Mouse (Mus musculus) liver (tissue): ENCODE measurements around the gene Gm47791.
A peak's percentile ranks its signal among the peaks of the same experiment; 100 is the strongest.

Experiments
- DNase-seq: peaks from one replicate; pipeline ENCODE4 v3.0.0-alpha.2; 2020; ENCODE audit warnings: mixed read lengths

Gene Gm47791

DNA sequence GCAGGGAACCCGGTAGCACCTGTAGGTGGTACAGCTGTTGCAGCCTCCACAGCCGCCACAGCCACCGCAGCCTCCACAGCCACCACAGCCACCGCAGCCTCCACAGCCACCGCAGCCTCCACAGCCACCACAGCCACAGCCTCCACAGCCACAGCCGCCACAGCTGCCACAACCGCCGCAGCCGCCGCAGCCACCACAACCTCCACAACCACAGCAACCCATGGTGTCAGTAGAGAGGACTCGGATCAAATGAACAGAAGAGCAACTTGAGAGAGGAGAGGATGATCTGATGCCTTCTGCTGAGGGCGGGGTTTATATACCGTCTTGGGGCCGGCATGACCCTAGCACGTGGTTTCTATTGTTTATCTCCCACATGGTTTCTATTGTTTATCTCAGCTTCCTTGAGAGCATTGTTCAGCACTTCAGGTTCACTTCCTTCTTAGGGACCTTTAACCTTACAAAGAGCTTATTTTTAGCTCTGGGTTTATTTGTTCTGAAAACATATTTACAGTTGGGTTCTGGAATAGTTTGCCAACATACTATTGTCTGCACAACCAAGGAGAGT is at the start of gene Gm47791:
Gene Gm47791, minus strand, starts transcription at position 222 of the 565 bp plus-strand sequence.
- DNase-seq: no peak

DNA sequence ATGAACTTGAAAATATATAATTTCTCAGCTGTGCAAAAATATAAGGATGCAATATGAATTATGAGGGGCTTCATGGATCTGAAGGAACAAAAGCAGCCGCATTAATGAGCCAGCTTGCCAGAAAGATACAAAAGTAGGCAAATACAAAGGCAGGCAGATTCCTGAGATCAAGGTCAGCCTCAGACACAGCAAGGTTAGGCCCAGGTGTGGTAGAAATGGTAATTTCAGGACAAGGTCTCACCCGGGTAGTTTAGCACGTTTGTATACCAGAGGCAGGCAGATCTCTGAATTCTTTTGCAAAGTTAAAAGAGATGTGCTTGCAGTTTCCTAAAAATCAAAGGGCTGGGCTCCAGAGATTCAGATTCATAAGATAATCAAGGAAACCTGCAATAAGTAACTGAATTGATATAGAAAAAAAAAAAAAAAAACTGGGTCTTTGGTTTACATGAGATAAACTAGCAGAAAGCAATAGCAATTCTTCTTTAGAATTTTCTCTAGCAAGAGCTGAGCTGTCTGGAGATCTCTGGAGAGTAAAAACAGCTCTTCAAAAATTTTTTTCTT is 49.7 kb upstream of the Gm47791 start:
- DNase-seq: no peak

DNA sequence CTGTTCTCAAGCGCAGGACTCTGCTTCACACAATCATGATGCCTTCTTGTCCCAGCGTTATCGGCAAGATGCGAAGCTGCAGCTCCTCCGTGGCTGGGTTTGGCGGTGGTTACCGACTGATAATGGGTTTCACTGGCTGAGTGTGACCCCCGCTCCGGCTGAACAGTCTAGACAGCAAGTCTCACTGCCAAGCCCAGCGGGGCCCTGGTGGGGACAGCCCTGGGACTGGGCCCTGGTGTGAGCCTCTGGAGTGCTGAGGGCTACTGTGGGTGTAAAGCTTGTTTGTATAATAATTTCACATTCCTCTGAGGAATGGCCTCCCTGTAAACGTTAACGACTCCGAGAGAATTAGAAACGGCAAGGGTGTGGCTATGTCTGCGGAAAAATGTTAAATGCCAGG is 49.1 kb upstream of the Gm47791 start:
- DNase-seq: peak; percentile 94

DNA sequence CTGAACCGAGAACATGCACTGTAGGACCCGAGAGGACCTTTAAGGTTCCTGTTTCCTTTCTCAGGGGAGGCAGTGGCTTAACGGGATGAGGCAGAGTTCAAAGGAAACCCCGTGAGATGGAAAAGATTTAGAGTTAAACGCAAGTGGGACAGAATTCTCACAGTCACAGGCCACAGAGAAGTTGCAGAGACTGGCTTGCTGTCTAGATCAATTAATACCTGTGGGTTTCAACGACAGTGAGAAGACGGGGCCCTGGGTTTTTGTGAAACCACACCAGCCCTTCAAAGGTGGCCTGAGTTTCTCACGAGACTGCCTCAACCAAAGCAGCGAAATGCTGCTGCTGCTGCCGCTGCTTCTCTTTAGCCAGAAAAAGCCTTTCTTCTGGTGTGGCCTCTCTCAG is 48.3 kb upstream of the Gm47791 start:
- DNase-seq: no peak

DNA sequence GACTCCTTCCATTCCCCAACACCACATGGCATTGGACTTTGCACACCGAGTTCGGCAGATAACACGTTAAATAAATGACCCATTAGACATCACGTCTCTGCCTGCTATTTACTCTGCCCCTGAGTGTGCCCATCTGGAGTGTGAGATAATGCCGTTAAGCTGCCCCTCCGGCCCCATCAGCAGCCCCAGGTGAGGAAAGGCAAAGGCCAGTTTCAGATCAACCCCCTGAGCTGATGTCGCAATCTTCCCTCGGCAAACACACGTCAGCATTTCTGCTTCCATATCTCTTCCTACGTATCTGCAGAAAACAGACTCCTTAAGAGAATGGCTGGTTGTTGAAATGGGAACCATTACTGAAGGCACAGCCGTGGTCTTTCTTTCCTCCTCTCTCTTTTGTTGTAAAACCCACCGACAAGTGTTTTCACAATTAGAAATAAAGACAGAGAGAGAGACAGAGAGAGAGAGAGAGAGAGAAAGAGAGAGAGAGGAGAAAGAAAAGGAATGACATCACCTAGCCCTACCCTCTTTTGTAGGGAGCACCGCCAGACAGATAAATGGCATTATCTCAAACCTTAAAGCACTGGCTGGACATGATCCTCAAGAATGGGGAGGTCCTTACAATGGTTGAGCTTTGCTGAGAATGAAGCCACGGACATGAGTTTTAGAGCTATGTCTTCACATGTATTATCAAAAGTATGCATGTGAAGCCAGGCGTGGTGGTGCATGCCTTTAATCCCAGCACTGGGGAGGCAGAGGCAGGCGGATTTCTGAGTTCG is 45.1 kb upstream of the Gm47791 start:
- DNase-seq: peak; percentile 92

DNA sequence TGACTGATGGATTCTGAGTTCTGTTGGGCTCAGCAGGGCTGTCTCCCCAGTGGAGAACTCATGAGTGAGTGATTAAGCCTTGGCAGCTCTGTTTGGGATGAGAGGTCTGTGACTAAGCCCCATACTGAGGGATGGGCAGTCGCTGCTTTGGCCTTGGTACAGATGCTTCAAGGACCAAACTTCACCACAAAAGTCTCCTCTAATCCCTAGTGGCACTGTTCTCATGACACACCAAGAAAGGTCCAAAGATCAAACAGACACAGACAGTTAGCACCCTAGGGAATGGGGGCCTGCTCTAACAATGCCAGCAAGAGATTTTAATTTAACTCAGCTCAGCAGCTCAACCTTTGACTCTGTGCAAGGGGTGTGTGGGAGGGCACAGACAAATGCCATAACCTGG is 40.7 kb upstream of the Gm47791 start:
- no peak for DNase-seq

- no peak for DNase-seq
Measured at GRCm38 (mm10) chr1:82808564-82808963, 37.5 kb upstream of the Gm47791 start.

DNA sequence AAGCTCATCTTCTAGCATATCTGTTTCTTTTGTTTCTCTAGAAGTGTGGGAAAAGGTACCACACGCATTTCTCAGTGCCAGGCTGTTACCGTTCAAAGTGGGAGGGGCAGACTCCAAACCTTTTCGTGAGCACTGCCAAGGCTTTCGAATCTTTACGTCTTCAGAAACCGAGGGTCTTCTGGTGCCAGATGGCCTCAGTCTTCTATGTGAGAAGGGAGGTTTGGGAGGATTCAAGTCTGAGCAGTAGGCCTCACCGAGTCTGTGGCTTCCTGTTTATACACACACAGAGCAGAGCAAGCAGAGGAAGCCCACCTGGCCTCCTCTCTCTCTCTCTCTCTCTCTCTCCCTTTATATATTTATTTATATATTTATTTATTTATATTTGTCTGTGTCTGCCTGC is 36.2 kb upstream of the Gm47791 start:
- no peak for DNase-seq

DNA sequence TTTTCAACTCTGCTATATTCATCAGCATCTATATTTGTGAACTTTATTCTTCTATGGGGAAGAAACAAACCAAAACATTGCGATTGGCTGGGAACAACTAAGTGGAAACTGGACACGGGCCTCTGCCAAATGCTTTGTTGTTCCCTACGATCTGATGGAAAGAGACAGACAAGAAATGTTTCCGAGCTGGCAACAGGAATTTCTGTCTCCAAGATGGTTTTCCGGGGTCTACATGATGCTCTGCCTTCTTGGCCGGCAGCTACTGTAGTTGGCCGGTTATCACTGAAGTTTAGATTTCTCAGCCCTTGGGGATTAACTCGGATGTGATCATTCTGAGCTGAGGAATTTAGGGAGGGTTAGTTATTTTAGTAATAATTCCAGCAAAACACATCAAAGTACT is 35.3 kb upstream of the Gm47791 start:
- DNase-seq: no peak

GRCm38 (mm10) chr1:82804059-82804458 is 33.0 kb upstream of the Gm47791 start:
- DNase-seq: no peak

DNA sequence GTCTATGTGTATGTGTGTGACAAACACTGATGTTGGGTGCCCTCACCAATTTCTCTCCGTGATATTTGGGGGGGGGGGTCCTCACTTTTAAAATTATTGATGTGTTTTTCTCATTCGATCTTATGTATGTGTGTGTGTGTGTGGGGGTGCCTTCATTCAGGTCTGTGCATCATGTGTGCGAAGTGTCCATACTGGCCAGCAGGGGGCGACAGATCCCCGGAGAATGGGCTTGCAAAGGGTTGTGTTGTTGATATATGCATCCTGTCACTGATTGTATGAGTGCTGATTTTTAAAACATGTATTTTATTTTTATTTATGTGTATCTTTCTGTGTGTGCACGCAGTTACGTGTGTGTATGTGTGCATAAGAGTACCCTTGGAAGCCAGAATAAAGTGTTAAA is 32.6 kb upstream of the Gm47791 start:
- peak; percentile 82 for DNase-seq

GRCm38 (mm10) chr1:82801105-82801783 is 30.2 kb upstream of the Gm47791 start:
- no peak for DNase-seq

DNA sequence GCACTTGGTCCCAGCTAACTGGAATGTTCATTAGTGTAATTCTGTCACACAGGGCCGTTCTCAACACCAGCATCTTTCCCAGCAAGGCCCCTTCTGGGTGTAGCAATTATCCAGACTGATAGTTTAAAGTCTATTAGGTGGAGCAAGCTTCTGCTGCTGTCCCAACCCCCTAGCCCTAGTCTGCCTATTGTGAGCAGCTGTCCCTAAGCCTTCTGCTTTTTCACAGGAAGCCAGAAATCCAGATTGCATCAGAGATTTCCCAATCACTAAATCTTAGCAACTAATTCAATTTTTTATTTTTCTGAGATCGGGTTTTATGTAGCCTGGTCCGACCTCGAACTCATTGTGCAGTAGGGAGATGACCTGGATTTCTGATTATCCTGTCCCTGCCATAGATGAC is 27.9 kb upstream of the Gm47791 start:
- no peak for DNase-seq

GRCm38 (mm10) chr1:82798304-82798703 is 27.3 kb upstream of the Gm47791 start:
- no peak for DNase-seq

- DNase-seq: peak; percentile 50
Measured at GRCm38 (mm10) chr1:82797088-82797487, 26.0 kb upstream of the Gm47791 start.

DNA sequence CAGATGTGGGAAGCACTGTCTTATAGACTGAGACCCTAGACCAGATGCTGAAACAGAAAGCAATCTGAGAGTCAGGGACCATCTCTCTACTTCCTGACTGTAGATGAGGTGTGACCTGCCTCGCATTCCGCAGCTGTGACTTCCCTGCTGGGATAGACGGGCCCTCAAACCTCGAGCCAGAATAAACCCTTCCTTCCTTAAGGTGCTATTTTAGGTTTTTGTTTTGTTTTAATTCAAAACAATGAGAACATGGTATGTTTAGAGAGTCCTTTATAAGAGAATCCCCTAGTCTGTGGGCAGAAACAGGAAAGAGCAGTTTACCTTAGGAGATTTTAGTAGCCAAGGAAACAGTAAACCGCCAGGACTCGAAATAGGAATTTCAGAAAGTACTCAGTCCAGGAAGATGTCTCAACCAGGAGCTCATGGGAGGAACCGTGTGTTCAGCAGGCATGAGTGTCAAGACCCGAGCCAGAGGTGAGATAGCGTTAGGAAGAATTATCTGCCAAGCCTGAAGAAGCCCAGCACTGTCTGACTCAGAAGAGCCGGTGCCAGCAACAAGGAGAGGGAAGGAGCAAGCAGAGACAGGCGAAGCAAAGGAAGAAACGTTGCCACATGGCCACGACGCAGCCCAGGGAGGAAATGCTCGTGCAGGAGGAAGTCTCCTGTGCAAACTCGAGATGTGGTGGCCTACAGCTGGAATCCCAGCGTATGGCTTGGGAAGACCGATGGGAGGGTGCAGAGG is 24.8 kb upstream of the Gm47791 start:
- DNase-seq: peak; percentile 24

GRCm38 (mm10) chr1:82795211-82795610 is 24.2 kb upstream of the Gm47791 start:
- no peak for DNase-seq

GRCm38 (mm10) chr1:82793986-82794385 is 22.9 kb upstream of the Gm47791 start:
- DNase-seq: no peak

GRCm38 (mm10) chr1:82793110-82793509 is 22.1 kb upstream of the Gm47791 start:
- DNase-seq: no peak

DNA sequence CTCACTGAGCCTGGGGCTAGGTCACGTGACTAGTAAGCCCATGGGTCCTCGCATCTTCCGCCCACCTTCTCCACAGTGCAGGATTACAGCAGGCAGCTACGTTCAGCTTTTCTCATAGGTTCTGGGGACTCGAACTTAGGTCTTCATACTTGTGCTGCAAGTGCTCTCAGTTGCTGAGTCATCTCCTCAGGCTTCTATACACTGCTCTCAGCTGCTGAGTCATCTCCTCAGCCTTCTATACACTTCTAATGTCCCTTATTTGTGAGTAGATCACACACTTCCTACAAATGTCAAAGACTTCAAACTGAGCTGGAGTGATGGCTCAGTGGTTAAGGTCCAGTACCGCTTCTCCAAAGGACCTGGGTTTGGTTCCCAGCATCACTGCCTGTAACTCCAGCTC is 21.2 kb upstream of the Gm47791 start:
- no peak for DNase-seq

DNA sequence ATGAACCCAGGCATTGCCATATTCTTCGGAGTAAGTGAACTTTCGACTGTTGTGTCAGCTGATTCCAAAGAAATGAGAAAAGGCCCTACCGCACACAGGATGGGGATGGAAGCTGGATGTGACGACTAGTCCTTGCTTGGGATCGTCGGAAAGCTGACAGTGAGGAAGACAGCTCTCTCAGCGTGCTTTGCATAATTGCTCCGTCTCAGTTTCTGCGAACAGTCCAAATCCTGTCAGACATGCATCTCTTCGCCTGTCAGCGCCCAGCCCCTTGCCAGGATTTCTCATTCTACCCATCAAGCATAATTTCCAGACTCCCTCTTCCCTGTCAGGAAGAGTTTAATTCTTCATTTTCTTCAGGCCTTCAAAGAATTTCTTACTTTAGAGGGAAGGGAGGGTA is 20.1 kb upstream of the Gm47791 start:
- no peak for DNase-seq

DNA sequence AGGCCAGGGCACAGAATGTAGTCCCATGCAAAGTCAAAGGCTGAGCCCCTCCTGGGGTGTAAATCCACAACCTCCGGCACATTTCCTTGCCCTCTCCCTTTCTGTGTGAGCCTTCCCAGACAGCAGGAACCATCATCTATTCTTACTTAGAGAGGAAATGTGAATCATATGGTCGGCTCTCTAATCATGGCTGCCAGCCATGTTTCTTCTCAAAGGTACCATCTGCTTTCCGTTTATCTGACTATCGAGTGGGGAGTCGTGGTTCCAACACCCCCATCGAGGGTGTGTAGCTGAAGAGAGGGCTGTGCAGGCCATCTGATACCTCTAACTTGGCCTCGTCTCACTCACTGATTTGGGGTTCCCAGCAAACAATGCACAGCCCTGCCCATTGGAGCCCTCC is 17.0 kb upstream of the Gm47791 start:
- no peak for DNase-seq

- peak; percentile 45 for DNase-seq
Measured at GRCm38 (mm10) chr1:82787414-82787813, 16.4 kb upstream of the Gm47791 start.
